25 mouse cellular contexts compared by ENCODE assay signal in the genomic region with DNA sequence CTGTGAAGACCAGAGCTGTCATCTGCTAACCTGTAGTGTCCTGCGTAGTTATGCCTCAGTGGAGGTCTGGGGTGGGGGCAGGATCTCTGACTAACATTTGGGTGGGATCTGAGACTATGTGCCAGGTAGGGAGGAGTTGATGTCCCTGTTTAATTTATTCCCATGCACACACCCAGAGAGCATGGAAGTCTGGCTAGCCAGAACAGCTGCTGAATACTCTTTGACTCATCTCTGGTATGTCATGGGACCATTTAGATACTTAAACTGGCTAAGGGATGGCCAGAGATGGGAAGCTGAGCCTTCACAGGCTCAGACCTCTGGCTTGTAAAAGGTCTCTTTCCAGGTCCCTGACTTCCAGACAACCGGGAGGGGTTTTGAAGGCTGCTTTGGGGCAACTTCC. TPM values are rescaled to one million over a fixed set of nuclear protein-coding genes. Genes with fewer than 3 reads are reported as not detected.
A peak's percentile ranks its signal among the peaks of the same experiment; 100 is the strongest.
DNase-seq lines count a peak whose midpoint lies in the region; ATAC-seq and TF ChIP-seq lines count a peak whose summit lies in the region.
"Had no signal": no experiment of that assay in that cellular context is flagged by ENCODE, and none has a peak within 500 bp of the region (broad histone marks: within the 10 kb centered on the region; RNA-seq: fewer than 3 reads in every experiment).

No protein-coding gene starts in this region.

- TF ChIP-seq CTCF in hindbrain, postnatal 0 days (IDR thresholded peaks at IDR 0.05; ENCODE audit: low read depth) = no peak

- no peak overlapping the region for H3K4me2 ChIP-seq in embryonic facial prominence, embryonic 15.5 days (replicated peaks)
- no peak overlapping the region for H3K4me2 ChIP-seq in hindbrain, postnatal 0 days (ENCODE audit: low read depth, low read length)
- H3K4me2 ChIP-seq in midbrain, embryonic 14.5 days (ENCODE audit: low read length) = no peak overlapping the region
- H3K4me2 ChIP-seq in midbrain, embryonic 16.5 days (ENCODE audit: low read length) = no peak overlapping the region
- H3K4me2 ChIP-seq: heart, embryonic 12.5 days; liver, embryonic 11.5 days; midbrain, embryonic 13.5 days had no signal

- H3K36me3 ChIP-seq in embryonic facial prominence, embryonic 15.5 days = peaks cover 12% of the 10 kb centered on the region; the same call in 1 of the 2 replicates
- peaks cover 55% of the 10 kb centered on the region for H3K36me3 ChIP-seq in embryonic facial prominence, embryonic 10.5 days (replicated peaks)
- peaks cover 44% of the 10 kb centered on the region for H3K36me3 ChIP-seq in hindbrain, embryonic 10.5 days
- H3K36me3 ChIP-seq in hindbrain, postnatal 0 days (ENCODE audit: insufficient read depth, low read length) = peaks cover 5% of the 10 kb centered on the region; the same call in 1 of the 2 replicates
- peaks cover 6% of the 10 kb centered on the region; the same call in 1 of the 2 replicates for H3K36me3 ChIP-seq in midbrain, embryonic 14.5 days (ENCODE audit: control insufficient read depth, insufficient read depth, low read length)
- H3K36me3 ChIP-seq in midbrain, embryonic 16.5 days (ENCODE audit: control insufficient read depth, insufficient read depth, low read length) = no peaks in the 10 kb centered on the region

- peaks cover 13% of the 10 kb centered on the region for H3K4me1 ChIP-seq in embryonic facial prominence, embryonic 15.5 days
- H3K4me1 ChIP-seq in embryonic facial prominence, embryonic 10.5 days = peaks cover 14% of the 10 kb centered on the region
- H3K4me1 ChIP-seq in hindbrain, embryonic 10.5 days (replicated peaks) = peaks cover 53% of the 10 kb centered on the region
- peaks cover 6% of the 10 kb centered on the region for H3K4me1 ChIP-seq in hindbrain, postnatal 0 days (ENCODE audit: insufficient read depth, low read length)
- peaks cover 20% of the 10 kb centered on the region for H3K4me1 ChIP-seq in midbrain, embryonic 14.5 days (ENCODE audit: control insufficient read depth, insufficient read depth, low read length)
- peaks cover 11% of the 10 kb centered on the region for H3K4me1 ChIP-seq in midbrain, embryonic 16.5 days (ENCODE audit: control insufficient read depth, insufficient read depth, low read length)

- H3K9ac ChIP-seq in embryonic facial prominence, embryonic 15.5 days = no peak overlapping the region
- no peak overlapping the region for H3K9ac ChIP-seq in hindbrain, postnatal 0 days (replicated peaks; ENCODE audit: low read length)
- H3K9ac ChIP-seq in midbrain, embryonic 14.5 days (replicated peaks; ENCODE audit: low read length) = no peak overlapping the region
- no peak overlapping the region for H3K9ac ChIP-seq in midbrain, embryonic 16.5 days (ENCODE audit: low read depth, low read length)
- H3K9ac ChIP-seq: heart, embryonic 12.5 days; liver, postnatal 0 days; midbrain, embryonic 13.5 days had no signal

- H3K9me3 ChIP-seq in embryonic facial prominence, embryonic 15.5 days (replicated peaks) = no peaks in the 10 kb centered on the region
- H3K9me3 ChIP-seq in embryonic facial prominence, embryonic 10.5 days = no peaks in the 10 kb centered on the region
- H3K9me3 ChIP-seq in hindbrain, embryonic 10.5 days = no peaks in the 10 kb centered on the region
- H3K9me3 ChIP-seq in hindbrain, postnatal 0 days (ENCODE audit: low read length) = no peaks in the 10 kb centered on the region
- H3K9me3 ChIP-seq in midbrain, embryonic 14.5 days (ENCODE audit: control insufficient read depth, low read length) = no peaks in the 10 kb centered on the region
- no peaks in the 10 kb centered on the region for H3K9me3 ChIP-seq in midbrain, embryonic 16.5 days (replicated peaks; ENCODE audit: control insufficient read depth, low read length, poor library complexity, severe bottlenecking)
- H3K9me3 ChIP-seq: heart, embryonic 12.5 days; midbrain, embryonic 13.5 days had no signal

- peak overlapping the region; percentile 58; the same call in 1 of the 2 replicates for H3K27ac ChIP-seq in embryonic facial prominence, embryonic 15.5 days (replicated peaks)
- H3K27ac ChIP-seq in embryonic facial prominence, embryonic 10.5 days (replicated peaks) = no peak overlapping the region
- H3K27ac ChIP-seq in hindbrain, embryonic 10.5 days = peak overlapping the region; percentile 76
- H3K27ac ChIP-seq in hindbrain, postnatal 0 days = no peak overlapping the region
- H3K27ac ChIP-seq in midbrain, embryonic 14.5 days (replicated peaks; ENCODE audit: low read depth, low read length) = peak overlapping the region; percentile 20; the same call in 1 of the 2 replicates
- H3K27ac ChIP-seq in midbrain, embryonic 16.5 days (ENCODE audit: low read length) = no peak overlapping the region
- H3K27ac ChIP-seq: kidney, postnatal 0 days; left cerebral cortex, adult 2 months had no signal

- no peak overlapping the region for H3K4me3 ChIP-seq in embryonic facial prominence, embryonic 15.5 days (replicated peaks)
- H3K4me3 ChIP-seq in embryonic facial prominence, embryonic 10.5 days = no peak overlapping the region
- H3K4me3 ChIP-seq in hindbrain, embryonic 10.5 days = no peak overlapping the region
- no peak overlapping the region for H3K4me3 ChIP-seq in hindbrain, postnatal 0 days (ENCODE audit: low read length)
- no peak overlapping the region for H3K4me3 ChIP-seq in midbrain, embryonic 14.5 days (replicated peaks; ENCODE audit: low read depth, low read length)
- no peak overlapping the region for H3K4me3 ChIP-seq in midbrain, embryonic 16.5 days (ENCODE audit: low read depth, low read length)
- H3K4me3 ChIP-seq: heart, embryonic 12.5 days; left cerebral cortex, adult 2 months; midbrain, embryonic 13.5 days had no signal

- WGBS in embryonic facial prominence, embryonic 15.5 days = 78% methylated on average over 2 of the region's 2 CpGs
- WGBS in embryonic facial prominence, embryonic 10.5 days = 82% methylated on average over 2 of the region's 2 CpGs
- WGBS in hindbrain, embryonic 10.5 days = 83% methylated on average over 2 of the region's 2 CpGs
- WGBS in hindbrain, postnatal 0 days = 80% methylated on average over 2 of the region's 2 CpGs
- WGBS in midbrain, embryonic 14.5 days = 96% methylated on average over 2 of the region's 2 CpGs
- 95% methylated on average over 2 of the region's 2 CpGs for WGBS in midbrain, embryonic 16.5 days

- no peak for DNase-seq in embryonic facial prominence, embryonic 10.5 days (ENCODE audit: low spot score)
- DNase-seq in hindbrain, embryonic 10.5 days (ENCODE audit: low spot score) = no peak
- DNase-seq in hindbrain, postnatal 0 days (ENCODE audit: low spot score) = no peak
- DNase-seq in midbrain, embryonic 14.5 days = no peak
- DNase-seq: adrenal gland, postnatal 36 days; cerebellum, adult 9-10 months; kidney, adult 2 months; liver, postnatal 0 days; thymus, adult 18-20 months; thymus, postnatal 36 days had no signal

- ATAC-seq in embryonic facial prominence, embryonic 15.5 days (ENCODE audit: insufficient number of reproducible peaks, low FRiP score, low TSS enrichment, low read depth) = no peak
- no peak for ATAC-seq in hindbrain, postnatal 0 days
- ATAC-seq in midbrain, embryonic 14.5 days (ENCODE audit: low FRiP score, low TSS enrichment) = no peak
- ATAC-seq in midbrain, embryonic 16.5 days = no peak
- no peak for ATAC-seq in erythroblast, adult 5-6 weeks (replicated peaks; ENCODE audit: low FRiP score, poor library complexity, severe bottlenecking)
- ATAC-seq: CD4-positive, CD25-positive, alpha-beta regulatory T cell, adult 4 months; inflammation-experienced regulatory T-cells, adult 6 months; liver, postnatal 0 days had no signal

- H3K27me3 ChIP-seq in embryonic facial prominence, embryonic 15.5 days = no peaks in the 10 kb centered on the region
- no peaks in the 10 kb centered on the region for H3K27me3 ChIP-seq in embryonic facial prominence, embryonic 10.5 days (replicated peaks; ENCODE audit: low read depth, poor library complexity, severe bottlenecking)
- H3K27me3 ChIP-seq in hindbrain, embryonic 10.5 days (ENCODE audit: insufficient read depth, poor library complexity, severe bottlenecking) = no peaks in the 10 kb centered on the region
- no peaks in the 10 kb centered on the region for H3K27me3 ChIP-seq in hindbrain, postnatal 0 days (ENCODE audit: insufficient read depth, low read length)
- no peaks in the 10 kb centered on the region for H3K27me3 ChIP-seq in midbrain, embryonic 14.5 days (ENCODE audit: control insufficient read depth, insufficient read depth, low read length)
- no peaks in the 10 kb centered on the region for H3K27me3 ChIP-seq in midbrain, embryonic 16.5 days (ENCODE audit: control insufficient read depth, insufficient read depth, low read depth, low read length)
- H3K27me3 ChIP-seq: heart, embryonic 12.5 days; midbrain, embryonic 13.5 days had no signal

RNA-seq across cellular contexts. Expression of a gene that starts 13.2 kb away (rescaled TPM):
- polyA plus RNA-seq in embryonic facial prominence, embryonic 15.5 days (2015; fragmentation: Nextera tagmentation; extraction: Ambion mirVana) = 17.4 and 19.9 TPM in 2 replicates
- 13.7 and 14.3 TPM in 2 replicates for polyA plus RNA-seq in embryonic facial prominence, embryonic 10.5 days (2016; fragmentation: Nextera tagmentation; extraction: Ambion mirVana)
- 19.3 and 25.6 TPM in 2 replicates for polyA plus RNA-seq in hindbrain, embryonic 10.5 days (2016; fragmentation: Nextera tagmentation; extraction: Ambion mirVana)
- total RNA-seq in hindbrain, postnatal 0 days (2014; rRNA removed) = 111 and 125 TPM in 2 replicates
- polyA plus RNA-seq in hindbrain, postnatal 0 days (2015; fragmentation: Nextera tagmentation; extraction: Ambion mirVana) = 20.3 and 20.6 TPM in 2 replicates
- 28.7 and 32.5 TPM in 2 replicates for polyA plus RNA-seq in midbrain, embryonic 14.5 days (2014; fragmentation: Nextera tagmentation; extraction: Ambion mirVana)
- 27.6 and 32.3 TPM in 2 replicates for polyA plus RNA-seq in midbrain, embryonic 16.5 days (2015; fragmentation: Nextera tagmentation; extraction: Ambion mirVana)
- total RNA-seq in erythroblast, adult 5-6 weeks (2015; ENCODE audit: low replicate concordance) = 10.7 and 18.3 TPM in 2 replicates
- total RNA-seq in erythroblast, adult 5-6 weeks (2017; ENCODE audit: low replicate concordance) = 12.7 and 14.5 TPM in 2 replicates

RNA-seq across cellular contexts. Expression of a gene that starts 27.0 kb away (rescaled TPM):
- polyA plus RNA-seq in embryonic facial prominence, embryonic 15.5 days (2015; fragmentation: Nextera tagmentation; extraction: Ambion mirVana) = 62.4 and 70.9 TPM in 2 replicates
- 59.8 and 60.9 TPM in 2 replicates for polyA plus RNA-seq in embryonic facial prominence, embryonic 10.5 days (2016; fragmentation: Nextera tagmentation; extraction: Ambion mirVana)
- 55.4 and 57.1 TPM in 2 replicates for polyA plus RNA-seq in hindbrain, embryonic 10.5 days (2016; fragmentation: Nextera tagmentation; extraction: Ambion mirVana)
- total RNA-seq in hindbrain, postnatal 0 days (2014; rRNA removed) = 29.4 and 32.9 TPM in 2 replicates
- polyA plus RNA-seq in hindbrain, postnatal 0 days (2015; fragmentation: Nextera tagmentation; extraction: Ambion mirVana) = 39.0 and 40.8 TPM in 2 replicates
- polyA plus RNA-seq in midbrain, embryonic 14.5 days (2014; fragmentation: Nextera tagmentation; extraction: Ambion mirVana) = 37.7 and 55.1 TPM in 2 replicates
- polyA plus RNA-seq in midbrain, embryonic 16.5 days (2015; fragmentation: Nextera tagmentation; extraction: Ambion mirVana) = 44.2 and 46.5 TPM in 2 replicates
- 14.6 and 20.9 TPM in 2 replicates for total RNA-seq in erythroblast, adult 5-6 weeks (2015; ENCODE audit: low replicate concordance)
- 35.9 and 52.0 TPM in 2 replicates for total RNA-seq in erythroblast, adult 5-6 weeks (2017; ENCODE audit: low replicate concordance)

RNA-seq across cellular contexts. Expression of a gene that starts 46.8 kb away (rescaled TPM):
- 0.20 TPM in 1 of 2 replicates, not detected in the other for polyA plus RNA-seq in embryonic facial prominence, embryonic 15.5 days (2015; fragmentation: Nextera tagmentation; extraction: Ambion mirVana)
- not detected in 2 replicates for polyA plus RNA-seq in embryonic facial prominence, embryonic 10.5 days (2016; fragmentation: Nextera tagmentation; extraction: Ambion mirVana)
- polyA plus RNA-seq in hindbrain, embryonic 10.5 days (2016; fragmentation: Nextera tagmentation; extraction: Ambion mirVana) = 0.12 TPM in 1 of 2 replicates, not detected in the other
- total RNA-seq in hindbrain, postnatal 0 days (2014; rRNA removed) = 0.73 and 1.8 TPM in 2 replicates
- not detected in 2 replicates for polyA plus RNA-seq in hindbrain, postnatal 0 days (2015; fragmentation: Nextera tagmentation; extraction: Ambion mirVana)
- 0.43 TPM in 1 of 2 replicates, not detected in the other for polyA plus RNA-seq in midbrain, embryonic 14.5 days (2014; fragmentation: Nextera tagmentation; extraction: Ambion mirVana)
- not detected in 2 replicates for polyA plus RNA-seq in midbrain, embryonic 16.5 days (2015; fragmentation: Nextera tagmentation; extraction: Ambion mirVana)
- total RNA-seq in erythroblast, adult 5-6 weeks (2015; ENCODE audit: low replicate concordance) = not detected in 2 replicates
- total RNA-seq in erythroblast, adult 5-6 weeks (2017; ENCODE audit: low replicate concordance) = 0.42 TPM in 1 of 2 replicates, not detected in the other
- total RNA-seq: heart, postnatal 25 days had no signal
- polyA plus RNA-seq: CD4-positive, CD25-positive, alpha-beta regulatory T cell, adult 4 months; forebrain, embryonic 11.5 days; heart, embryonic 12.5 days; kidney, postnatal 0 days; liver, embryonic 11.5 days; liver, postnatal 0 days; lung, postnatal 0 days; small intestine, adult 2 months; stomach, embryonic 16.5 days had no signal

RNA-seq across cellular contexts. Expression of a gene that starts 51.2 kb away (rescaled TPM):
- 28.9 and 31.5 TPM in 2 replicates for polyA plus RNA-seq in embryonic facial prominence, embryonic 15.5 days (2015; fragmentation: Nextera tagmentation; extraction: Ambion mirVana)
- 22.3 and 23.0 TPM in 2 replicates for polyA plus RNA-seq in embryonic facial prominence, embryonic 10.5 days (2016; fragmentation: Nextera tagmentation; extraction: Ambion mirVana)
- polyA plus RNA-seq in hindbrain, embryonic 10.5 days (2016; fragmentation: Nextera tagmentation; extraction: Ambion mirVana) = 22.8 and 27.2 TPM in 2 replicates
- total RNA-seq in hindbrain, postnatal 0 days (2014; rRNA removed) = 71.0 and 76.1 TPM in 2 replicates
- 52.1 and 52.9 TPM in 2 replicates for polyA plus RNA-seq in hindbrain, postnatal 0 days (2015; fragmentation: Nextera tagmentation; extraction: Ambion mirVana)
- polyA plus RNA-seq in midbrain, embryonic 14.5 days (2014; fragmentation: Nextera tagmentation; extraction: Ambion mirVana) = 49.8 and 54.3 TPM in 2 replicates
- 55.5 and 58.8 TPM in 2 replicates for polyA plus RNA-seq in midbrain, embryonic 16.5 days (2015; fragmentation: Nextera tagmentation; extraction: Ambion mirVana)
- total RNA-seq in erythroblast, adult 5-6 weeks (2015; ENCODE audit: low replicate concordance) = 2.3 TPM in 1 of 2 replicates, not detected in the other
- 1.9 and 2.9 TPM in 2 replicates for total RNA-seq in erythroblast, adult 5-6 weeks (2017; ENCODE audit: low replicate concordance)

Comparison
In these comparisons a context has a peak if more than half of its experiments do, and no peak if none do; other contexts are left out.
1. H3K27ac ChIP-seq: peak in embryonic facial prominence, embryonic 15.5 days (single experiment), hindbrain, embryonic 10.5 days (single experiment) and midbrain, embryonic 14.5 days (single experiment); none in embryonic facial prominence, embryonic 10.5 days (single experiment), hindbrain, postnatal 0 days (single experiment) and midbrain, embryonic 16.5 days (single experiment).